Mouse (Mus musculus) gastrocnemius, adult 18-20 months (tissue): ENCODE results near the gene Zbtb24. TPM values are rescaled to one million over a fixed set of nuclear protein-coding genes. Genes with fewer than 3 reads are reported as not detected.

Experiments
- DNase-seq: peaks from one replicate; pipeline ENCODE4 v3.0.0; 2021; ENCODE audit warnings: low spot score
- total RNA-seq, 2 experiments: library from RNA; stranded (reverse); gene quantifications; 2 replicates each; pipeline ENCODE4 v1.2.3; 2021

Zbtb24 gene
- total RNA-seq, 2 experiments from 2014 or later = 4.6 to 5.0 TPM

- DNase-seq = no peak
These were observed 40.9 kb downstream of the Zbtb24 start for GRCm38 (mm10) chr10:41491111-41491510.

DNA sequence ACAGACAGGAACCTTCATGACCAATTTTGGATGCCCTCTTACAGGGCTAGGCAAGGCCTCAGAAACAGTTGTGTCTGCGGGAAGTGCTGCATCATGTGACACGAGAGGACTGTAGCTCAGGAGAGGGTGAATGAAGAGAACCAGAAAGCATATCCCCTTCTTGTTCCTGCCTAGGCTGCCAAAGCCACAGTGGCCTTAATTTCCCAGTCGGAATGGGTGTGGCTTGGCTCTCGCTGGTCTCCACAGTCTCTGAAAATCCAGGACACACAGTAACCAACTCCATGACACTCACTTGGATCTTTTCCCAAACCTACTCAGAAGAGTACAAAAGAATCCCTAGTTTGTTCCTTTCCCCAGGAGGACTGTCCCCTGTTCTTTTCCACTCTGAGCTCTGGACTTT, 50.8 kb downstream of the Zbtb24 start:
- peak; percentile 72 for DNase-seq

GRCm38 (mm10) chr10:41504996-41505395, 54.8 kb downstream of the Zbtb24 start:
- DNase-seq = no peak

DNA sequence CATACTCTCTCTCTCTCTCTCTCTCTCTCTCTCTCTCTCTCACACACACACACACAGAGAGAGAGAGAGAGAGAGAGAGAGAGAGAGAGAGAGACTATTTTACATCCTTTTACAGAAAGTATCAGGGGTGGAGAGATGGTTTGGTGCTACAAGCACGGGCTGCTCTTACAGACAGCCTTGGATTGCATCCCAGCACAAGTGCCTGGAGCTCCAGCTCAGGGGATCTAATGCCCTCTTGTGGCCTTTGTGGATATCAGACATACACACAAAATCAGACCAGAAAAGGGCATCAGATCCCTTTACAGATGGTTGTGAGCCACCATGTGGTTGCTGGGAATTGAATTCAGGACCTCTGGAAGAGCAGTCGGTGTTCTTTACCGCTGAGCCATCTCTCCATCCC, 55.3 kb downstream of the Zbtb24 start:
- DNase-seq = peak; percentile 79

DNA sequence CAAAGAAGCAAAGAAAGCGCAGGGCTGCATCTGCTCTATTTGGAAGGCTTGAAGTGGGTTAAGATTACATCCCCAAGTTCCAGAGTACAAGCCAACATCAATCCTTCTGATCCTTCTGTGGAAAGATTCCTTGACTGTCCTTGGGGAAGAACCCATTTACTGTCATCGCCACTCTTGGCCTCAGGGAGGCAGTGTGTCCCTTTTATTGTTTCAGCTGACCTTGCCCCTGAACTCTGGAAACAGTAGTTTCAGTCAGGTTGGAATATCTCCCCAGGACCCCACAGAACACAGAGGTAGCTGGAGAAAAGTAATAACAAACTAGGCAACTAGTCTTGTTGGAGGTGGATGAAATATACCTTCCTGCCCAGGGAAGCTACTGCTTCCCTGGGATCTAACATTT, 59.0 kb downstream of the Zbtb24 start:
- no peak for DNase-seq

DNA sequence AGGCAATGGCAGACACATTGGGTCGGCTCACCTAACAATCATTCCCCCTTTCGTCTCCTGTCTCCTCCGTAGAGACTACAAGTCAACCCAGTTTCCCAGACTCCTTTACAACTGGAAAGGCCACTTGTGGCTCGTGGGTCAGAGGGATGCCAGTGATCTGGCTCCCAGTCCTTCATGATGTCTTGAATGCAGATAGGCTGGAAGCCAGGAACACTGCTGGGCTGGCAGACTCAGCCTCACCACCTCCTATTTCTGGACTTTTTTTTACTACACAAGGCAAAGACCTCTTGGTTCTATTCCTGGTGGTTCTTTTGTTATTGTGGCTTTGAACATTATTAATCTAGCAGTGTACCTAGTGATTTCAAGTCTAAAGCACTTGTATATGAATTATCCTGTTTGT, 64.1 kb downstream of the Zbtb24 start:
- no peak for DNase-seq

- no peak for DNase-seq
These were observed 64.7 kb downstream of the Zbtb24 start for GRCm38 (mm10) chr10:41514921-41515320.

Other genes starting within 250 kb of the Zbtb24 start
- 1 to 10 TPM; 7.3 to 7.6 TPM for gene Fig4, start 147.1 kb upstream of the Zbtb24 start, total RNA-seq
- gene Ak9, start 146.4 kb upstream of the Zbtb24 start, total RNA-seq = not detected
- 1 to 10 TPM; 4.0 to 7.8 TPM for gene Mical1, start 25.9 kb downstream of the Zbtb24 start, total RNA-seq
- 1 to 10 TPM; 9.2 to 9.9 TPM for gene Smpd2, start 40.0 kb downstream of the Zbtb24 start, total RNA-seq
- gene Ppil6, start 40.1 kb downstream of the Zbtb24 start, total RNA-seq = not detected
- gene Cd164, start 69.0 kb downstream of the Zbtb24 start, total RNA-seq = 100 to 1,000 TPM; 145 to 153 TPM